Mouse (Mus musculus): ENCODE results near the gene Tomm5. TPM values are rescaled to one million over a fixed set of nuclear protein-coding genes. Genes with fewer than 3 reads are reported as not detected.
"Not testable (repeated sequence)": the region's sequence is repeated elsewhere in the genome, so short reads cannot be mapped to it uniquely, and the experiment has no call there.

Gene Tomm5
- polyA plus RNA-seq, 1 experiment: 12.9 TPM

- TF ChIP-seq POLR2A (IDR thresholded peaks at IDR 0.05; ENCODE audit: control insufficient read depth, low read depth, low read length) (peak; percentile 48; the same call in 1 of the 2 replicates), CTCF (IDR thresholded peaks at IDR 0.05; ENCODE audit: control insufficient read depth, insufficient read depth, insufficient replicate concordance, low read depth, low read length) (no peak)
- H3K4me1 ChIP-seq (ENCODE audit: control insufficient read depth, insufficient read depth, low read length): peaks cover 4% of the 10 kb centered on the region
- H3K4me3 ChIP-seq (ENCODE audit: control insufficient read depth, low read depth, low read length): peak within 1 kb of the TSS; percentile 84
- H3K36me3 ChIP-seq (ENCODE audit: control insufficient read depth, insufficient read depth, low read length): no peaks in the 10 kb centered on the region
- H3K27me3 ChIP-seq (ENCODE audit: control insufficient read depth, insufficient read depth, low read length): no peaks in the 10 kb centered on the region
- H3K27ac ChIP-seq (ENCODE audit: control insufficient read depth, insufficient read depth, low read depth, low read length): no peak within 1 kb of the TSS
Observed at GRCm38 (mm10) chr4:45084021-45084894, 23.7 kb downstream of the Tomm5 start, which contains the start of gene Fbxo10. TSS of gene Fbxo10 (minus strand) at chr4:45084604.

DNA sequence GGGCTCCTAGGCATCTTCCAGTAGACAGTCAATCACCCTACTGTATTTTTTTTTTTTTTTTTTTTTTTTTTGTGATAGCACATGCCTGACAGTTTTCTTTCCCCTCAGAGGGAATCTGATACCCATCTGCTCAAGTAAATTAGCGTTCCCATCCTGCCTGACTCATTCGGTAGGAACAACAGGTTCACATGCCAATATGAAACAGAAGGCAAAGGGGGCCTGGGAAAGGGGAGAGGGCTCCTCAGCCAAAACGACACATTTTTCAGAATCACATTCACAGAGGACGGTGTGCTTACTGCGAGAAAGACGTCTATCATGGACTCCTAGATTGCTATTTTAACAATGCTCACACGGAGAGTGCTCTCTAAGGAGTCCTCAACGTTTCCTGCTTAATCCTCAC lies 24.4 kb downstream of the Tomm5 start:
- no peaks in the 10 kb centered on the region for H3K27me3 ChIP-seq (ENCODE audit: control insufficient read depth, insufficient read depth, low read length)
- no peak overlapping the region for H3K27ac ChIP-seq (ENCODE audit: control insufficient read depth, insufficient read depth, low read depth, low read length)
- H3K4me1 ChIP-seq (ENCODE audit: control insufficient read depth, insufficient read depth, low read length): peaks cover 4% of the 10 kb centered on the region
- no peaks in the 10 kb centered on the region for H3K36me3 ChIP-seq (ENCODE audit: control insufficient read depth, insufficient read depth, low read length)
- TF ChIP-seq POLR2A (IDR thresholded peaks at IDR 0.05; ENCODE audit: control insufficient read depth, low read depth, low read length) (no peak), CTCF (IDR thresholded peaks at IDR 0.05; ENCODE audit: control insufficient read depth, insufficient read depth, insufficient replicate concordance, low read depth, low read length) (no peak)
- H3K4me3 ChIP-seq (ENCODE audit: control insufficient read depth, low read depth, low read length): no peak overlapping the region

DNA sequence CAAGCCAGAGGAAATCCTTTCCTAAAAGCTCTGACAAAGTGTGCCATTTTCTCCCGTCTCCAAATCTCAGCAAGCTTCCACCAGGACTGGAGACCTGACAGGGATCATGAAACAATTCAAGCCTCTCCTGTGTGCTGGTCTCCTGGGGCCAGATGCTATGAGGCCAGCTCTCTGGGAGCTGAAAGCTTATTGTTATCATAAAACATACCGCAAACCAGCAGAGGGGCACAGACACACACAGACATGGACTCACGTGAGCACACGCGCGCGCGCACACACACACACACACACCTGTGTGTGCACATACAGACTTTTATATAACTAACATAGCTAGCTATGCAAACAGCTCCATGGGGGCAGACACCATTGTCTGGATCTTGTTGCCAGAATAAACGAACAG lies 25.0 kb downstream of the Tomm5 start:
- Histone ChIP-seq H3K36me3 (ENCODE audit: control insufficient read depth, insufficient read depth, low read length) (no peaks in the 10 kb centered on the region), H3K4me1 (ENCODE audit: control insufficient read depth, insufficient read depth, low read length) (peaks cover 4% of the 10 kb centered on the region), H3K27me3 (ENCODE audit: control insufficient read depth, insufficient read depth, low read length) (no peaks in the 10 kb centered on the region), H3K4me3 (ENCODE audit: control insufficient read depth, low read depth, low read length) (no peak overlapping the region), H3K27ac (ENCODE audit: control insufficient read depth, insufficient read depth, low read depth, low read length) (no peak overlapping the region)
- no peak for TF ChIP-seq CTCF (IDR thresholded peaks at IDR 0.05; ENCODE audit: control insufficient read depth, insufficient read depth, insufficient replicate concordance, low read depth, low read length)
- TF ChIP-seq POLR2A (IDR thresholded peaks at IDR 0.05; ENCODE audit: control insufficient read depth, low read depth, low read length): no peak

DNA sequence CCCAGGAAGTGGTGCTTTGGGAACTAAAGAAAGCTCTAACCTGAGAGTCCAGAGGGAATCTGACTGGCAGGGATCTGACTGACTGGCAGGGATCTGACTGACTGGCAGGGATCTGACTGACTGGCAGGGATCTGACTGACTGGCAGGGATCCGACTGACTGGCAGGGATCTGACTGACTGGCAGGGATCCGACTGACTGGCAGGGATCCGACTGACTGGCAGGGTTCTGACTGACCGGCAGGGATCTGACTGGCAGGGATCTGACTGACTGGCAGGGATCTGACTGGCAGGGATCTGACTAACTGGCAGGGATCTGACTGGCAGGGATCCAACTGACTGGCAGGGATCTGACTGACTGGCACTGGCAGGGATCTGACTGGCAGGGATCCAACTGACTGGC lies 26.9 kb downstream of the Tomm5 start:
- H3K27ac ChIP-seq (ENCODE audit: control insufficient read depth, insufficient read depth, low read depth, low read length); H3K27me3 ChIP-seq (ENCODE audit: control insufficient read depth, insufficient read depth, low read length); H3K36me3 ChIP-seq (ENCODE audit: control insufficient read depth, insufficient read depth, low read length); H3K4me1 ChIP-seq (ENCODE audit: control insufficient read depth, insufficient read depth, low read length); H3K4me3 ChIP-seq (ENCODE audit: control insufficient read depth, low read depth, low read length): not testable (repeated sequence)

- Histone ChIP-seq H3K27ac (ENCODE audit: control insufficient read depth, insufficient read depth, low read depth, low read length) (no peak overlapping the region), H3K27me3 (ENCODE audit: control insufficient read depth, insufficient read depth, low read length) (no peaks in the 10 kb centered on the region), H3K4me1 (ENCODE audit: control insufficient read depth, insufficient read depth, low read length) (no peaks in the 10 kb centered on the region), H3K36me3 (ENCODE audit: control insufficient read depth, insufficient read depth, low read length) (no peaks in the 10 kb centered on the region), H3K4me3 (ENCODE audit: control insufficient read depth, low read depth, low read length) (no peak overlapping the region)
- TF ChIP-seq POLR2A (IDR thresholded peaks at IDR 0.05; ENCODE audit: control insufficient read depth, low read depth, low read length): no peak
Observed at GRCm38 (mm10) chr4:45073544-45073943, 34.4 kb downstream of the Tomm5 start.

DNA sequence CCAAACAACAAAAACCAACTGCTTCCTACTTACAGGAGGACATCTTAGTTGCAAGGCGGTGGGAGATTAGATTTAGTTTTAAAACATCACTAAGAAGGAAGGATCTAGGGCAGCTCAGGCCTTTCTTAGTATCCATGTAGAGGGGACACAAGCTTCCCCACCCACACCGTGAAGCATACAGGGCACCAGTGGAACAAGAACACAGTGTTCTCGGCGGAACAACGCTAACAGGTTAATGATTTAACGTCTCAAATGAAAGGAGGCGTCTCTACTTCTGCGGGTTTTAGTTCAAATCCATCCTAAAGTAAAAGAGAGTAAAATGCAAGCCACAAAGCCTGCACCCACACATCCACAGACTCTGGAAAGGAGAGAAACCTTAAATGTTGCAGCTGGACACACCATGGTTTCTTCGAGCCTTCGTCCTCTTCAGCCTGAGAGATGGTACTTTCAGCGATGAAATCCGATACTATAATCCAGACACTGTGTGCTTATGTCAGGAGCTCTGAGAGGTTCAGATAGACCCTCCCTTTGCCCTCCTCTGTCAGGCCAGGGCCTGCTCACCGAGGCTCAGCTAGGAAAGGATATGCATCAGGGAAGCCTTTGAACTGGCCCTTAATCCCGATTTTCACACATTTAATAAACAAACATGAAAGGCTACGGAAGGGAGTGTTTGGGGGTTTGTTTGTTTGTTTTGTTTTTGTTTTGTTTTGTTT lies 35.5 kb downstream of the Tomm5 start:
- no peaks in the 10 kb centered on the region for H3K27me3 ChIP-seq (ENCODE audit: control insufficient read depth, insufficient read depth, low read length)
- H3K27ac ChIP-seq (ENCODE audit: control insufficient read depth, insufficient read depth, low read depth, low read length): no peak overlapping the region
- H3K36me3 ChIP-seq (ENCODE audit: control insufficient read depth, insufficient read depth, low read length): no peaks in the 10 kb centered on the region
- H3K4me3 ChIP-seq (ENCODE audit: control insufficient read depth, low read depth, low read length): no peak overlapping the region
- TF ChIP-seq POLR2A (IDR thresholded peaks at IDR 0.05; ENCODE audit: control insufficient read depth, low read depth, low read length) (no peak), CTCF (IDR thresholded peaks at IDR 0.05; ENCODE audit: control insufficient read depth, insufficient read depth, insufficient replicate concordance, low read depth, low read length) (no peak)
- H3K4me1 ChIP-seq (ENCODE audit: control insufficient read depth, insufficient read depth, low read length): no peaks in the 10 kb centered on the region

GRCm38 (mm10) chr4:45067742-45068141 lies 40.2 kb downstream of the Tomm5 start:
- Histone ChIP-seq H3K36me3 (ENCODE audit: control insufficient read depth, insufficient read depth, low read length) (no peaks in the 10 kb centered on the region), H3K27me3 (ENCODE audit: control insufficient read depth, insufficient read depth, low read length) (no peaks in the 10 kb centered on the region), H3K27ac (ENCODE audit: control insufficient read depth, insufficient read depth, low read depth, low read length) (no peak overlapping the region), H3K4me1 (ENCODE audit: control insufficient read depth, insufficient read depth, low read length) (no peaks in the 10 kb centered on the region), H3K4me3 (ENCODE audit: control insufficient read depth, low read depth, low read length) (no peak overlapping the region)
- no peak for TF ChIP-seq CTCF (IDR thresholded peaks at IDR 0.05; ENCODE audit: control insufficient read depth, insufficient read depth, insufficient replicate concordance, low read depth, low read length)
- no peak for TF ChIP-seq POLR2A (IDR thresholded peaks at IDR 0.05; ENCODE audit: control insufficient read depth, low read depth, low read length)
